Mouse (Mus musculus): ENCODE results near the gene Fut4. TPM values are rescaled to one million over a fixed set of nuclear protein-coding genes. Genes with fewer than 3 reads are reported as not detected.
"Not testable (repeated sequence)": the region's sequence is repeated elsewhere in the genome, so short reads cannot be mapped to it uniquely, and the experiment has no call there.

The Fut4 gene
- polyA plus RNA-seq, 1 experiment = 0.15 TPM

- Histone ChIP-seq H3K4me1 (ENCODE audit: control insufficient read depth, insufficient read depth, low read length) (peaks cover 5% of the 10 kb centered on the region; the same call in 1 of the 2 replicates), H3K27ac (ENCODE audit: insufficient read depth, low read length) (no peak overlapping the region), H3K4me3 (ENCODE audit: insufficient read depth, low read length) (no peak overlapping the region)
- no peak for TF ChIP-seq CTCF (IDR thresholded peaks at IDR 0.05; ENCODE audit: extremely low read depth, insufficient read depth, low read length)
- no peak for TF ChIP-seq POLR2A (IDR thresholded peaks at IDR 0.05; ENCODE audit: extremely low read depth, insufficient read depth, low read length)
Observed at GRCm38 (mm10) chr9:14705321-14706162, 46.7 kb downstream of the Fut4 start.

DNA sequence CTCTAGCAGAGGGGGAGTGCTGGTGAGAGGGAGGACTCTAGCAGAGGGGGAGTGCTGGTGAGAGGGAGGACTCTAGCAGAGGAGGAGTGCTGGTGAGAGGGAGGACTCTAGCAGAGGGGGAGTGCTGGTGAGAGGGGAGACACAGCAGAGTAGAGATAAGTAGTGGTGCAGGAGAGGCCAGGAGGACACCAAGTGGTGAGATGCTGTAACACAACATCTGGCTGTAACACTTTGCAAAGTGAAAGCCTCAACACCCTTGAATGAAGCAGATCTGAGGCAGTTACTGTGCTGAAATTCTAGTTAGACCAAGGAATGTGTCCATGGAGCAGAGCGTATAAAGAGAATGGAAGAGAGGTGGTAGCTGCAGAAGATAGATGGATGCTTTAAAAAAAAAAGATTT lies 51.4 kb downstream of the Fut4 start:
- H3K27ac ChIP-seq (ENCODE audit: insufficient read depth, low read length); H3K4me3 ChIP-seq (ENCODE audit: insufficient read depth, low read length); H3K4me1 ChIP-seq (ENCODE audit: control insufficient read depth, insufficient read depth, low read length): not testable (repeated sequence)

GRCm38 (mm10) chr9:14699288-14699640 lies 52.9 kb downstream of the Fut4 start:
- no peak overlapping the region for H3K27ac ChIP-seq (ENCODE audit: insufficient read depth, low read length)
- no peaks in the 10 kb centered on the region for H3K4me1 ChIP-seq (ENCODE audit: control insufficient read depth, insufficient read depth, low read length)
- TF ChIP-seq CTCF (IDR thresholded peaks at IDR 0.05; ENCODE audit: extremely low read depth, insufficient read depth, low read length) (no peak), POLR2A (IDR thresholded peaks at IDR 0.05; ENCODE audit: extremely low read depth, insufficient read depth, low read length) (no peak)
- no peak overlapping the region for H3K4me3 ChIP-seq (ENCODE audit: insufficient read depth, low read length)

GRCm38 (mm10) chr9:14698582-14699287 lies 53.5 kb downstream of the Fut4 start:
- H3K27ac ChIP-seq (ENCODE audit: insufficient read depth, low read length) = no peak overlapping the region
- no peak overlapping the region for H3K4me3 ChIP-seq (ENCODE audit: insufficient read depth, low read length)
- TF ChIP-seq CTCF (IDR thresholded peaks at IDR 0.05; ENCODE audit: extremely low read depth, insufficient read depth, low read length) (peak; percentile 99), POLR2A (IDR thresholded peaks at IDR 0.05; ENCODE audit: extremely low read depth, insufficient read depth, low read length) (no peak)
- H3K4me1 ChIP-seq (ENCODE audit: control insufficient read depth, insufficient read depth, low read length) = no peaks in the 10 kb centered on the region

Other genes starting within 250 kb of the Fut4 start
- gene Amotl1, start 107.3 kb downstream of the Fut4 start, polyA plus RNA-seq (2012; rRNA removed) = 8.0 TPM in 2 replicates
- 0.06 TPM in 1 of 2 replicates, not detected in the other for gene Piwil4, start 11.7 kb downstream of the Fut4 start, polyA plus RNA-seq (2012; rRNA removed)
- 0.69 TPM in 1 of 2 replicates, not detected in the other for gene 1700012B09Rik, start 18.6 kb upstream of the Fut4 start, polyA plus RNA-seq (2012; rRNA removed)
- 6.3 and 6.5 TPM in 2 replicates for gene Mre11a, start 32.3 kb upstream of the Fut4 start, polyA plus RNA-seq (2012; rRNA removed)
- 12.1 and 12.4 TPM in 2 replicates for gene Ankrd49, start 32.5 kb upstream of the Fut4 start, polyA plus RNA-seq (2012; rRNA removed)
- 21.5 and 24.2 TPM in 2 replicates for gene Gpr83, start 107.8 kb upstream of the Fut4 start, polyA plus RNA-seq (2012; rRNA removed)
- not detected in 2 replicates for gene Izumo1r, start 151.6 kb upstream of the Fut4 start, polyA plus RNA-seq (2012; rRNA removed)

Data from cortical plate, adult 2 months (tissue).